Mouse (Mus musculus) lung, postnatal 36 days (tissue): ENCODE results near the gene Lrrc59.

Experiments
- DNase-seq: peaks from one replicate; pipeline ENCODE4 v3.0.0; 2022; ENCODE audit warnings: mixed read lengths

Lrrc59 gene

DNA sequence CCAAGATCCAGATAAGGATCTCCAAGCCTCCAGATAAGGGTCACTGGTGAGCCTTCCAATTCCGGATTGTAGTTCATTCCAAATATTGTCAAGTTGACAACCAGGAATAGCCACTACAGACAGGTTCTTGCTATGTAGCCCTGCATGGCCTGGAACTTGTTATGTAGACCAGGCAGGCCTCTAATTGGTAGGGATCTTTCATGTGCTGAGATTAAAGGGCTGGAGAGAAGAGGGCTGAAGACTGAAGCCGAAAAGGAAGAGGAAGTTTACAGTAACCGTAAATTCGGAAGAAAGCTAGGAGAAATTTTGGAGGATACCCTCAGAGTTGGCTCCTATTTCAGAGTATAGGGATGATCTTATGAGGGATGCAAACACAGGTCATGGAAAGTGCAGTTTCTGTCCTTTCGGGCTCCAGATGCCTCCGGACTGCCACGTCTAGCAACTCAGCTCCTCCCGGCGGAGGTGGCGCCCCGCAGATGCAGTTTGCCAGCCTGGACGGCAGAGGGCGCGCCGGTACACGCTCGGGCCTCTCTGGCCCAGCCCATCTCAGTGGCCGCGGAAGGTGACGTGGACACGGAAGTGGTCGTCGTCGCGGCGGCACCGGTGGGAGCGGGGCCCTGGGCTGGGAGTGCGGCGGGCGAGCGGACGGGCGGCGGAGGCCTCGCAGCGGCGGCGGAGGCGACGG lies at the start of gene Lrrc59:
Gene Lrrc59, plus strand, starts transcription at position 569 of the 685 bp plus-strand sequence.
- peak; percentile 95 for DNase-seq

DNA sequence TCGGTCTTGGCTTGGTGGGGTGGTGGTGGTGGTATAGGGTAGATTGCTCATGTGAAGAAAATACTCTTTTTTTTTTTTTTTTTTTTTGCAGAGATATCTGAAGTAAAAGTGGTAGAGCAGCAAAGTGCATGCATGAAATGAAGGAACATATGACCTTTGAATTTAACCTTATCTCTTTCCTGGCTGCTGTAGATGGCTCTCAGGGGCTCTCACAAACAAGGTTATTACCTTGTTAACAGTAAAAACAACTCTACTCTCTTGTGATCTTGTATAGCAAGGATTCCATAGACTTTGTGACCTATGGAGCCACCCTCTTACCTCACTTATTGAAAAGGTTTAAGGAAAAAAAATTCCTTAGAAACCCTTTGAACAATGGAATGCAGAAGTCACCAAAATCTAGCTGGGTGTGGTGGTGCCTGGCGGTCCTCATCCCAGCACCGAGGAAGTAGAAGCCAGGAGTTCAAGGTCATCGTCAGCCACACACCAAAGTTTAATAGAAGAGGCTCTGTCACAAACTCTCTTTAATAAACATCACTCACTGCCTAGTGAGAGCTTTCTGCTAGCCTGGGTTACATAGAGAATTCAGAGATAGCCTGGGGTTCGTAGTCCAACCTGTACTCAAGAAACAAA lies 49.3 kb upstream of the Lrrc59 start:
- DNase-seq: no peak

DNA sequence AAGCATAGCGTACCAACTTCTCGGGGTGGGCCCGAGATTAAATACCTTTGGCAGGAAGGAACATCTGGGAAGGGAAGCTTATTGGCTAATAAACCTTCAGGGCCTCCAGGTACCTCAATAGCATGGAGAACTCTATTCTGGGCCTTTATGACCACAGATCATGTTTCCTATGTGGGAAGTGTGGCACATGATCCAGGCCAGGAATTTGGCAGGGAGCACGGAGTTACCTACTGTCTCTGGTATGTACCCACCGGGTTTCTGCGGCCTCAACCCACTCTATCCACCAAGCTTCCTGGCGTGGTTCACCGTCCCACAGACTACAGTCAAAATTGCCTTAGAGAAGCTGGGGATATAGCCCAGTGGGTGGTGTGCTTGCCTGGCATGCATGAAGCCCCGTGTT lies 44.5 kb upstream of the Lrrc59 start:
- DNase-seq: no peak

DNA sequence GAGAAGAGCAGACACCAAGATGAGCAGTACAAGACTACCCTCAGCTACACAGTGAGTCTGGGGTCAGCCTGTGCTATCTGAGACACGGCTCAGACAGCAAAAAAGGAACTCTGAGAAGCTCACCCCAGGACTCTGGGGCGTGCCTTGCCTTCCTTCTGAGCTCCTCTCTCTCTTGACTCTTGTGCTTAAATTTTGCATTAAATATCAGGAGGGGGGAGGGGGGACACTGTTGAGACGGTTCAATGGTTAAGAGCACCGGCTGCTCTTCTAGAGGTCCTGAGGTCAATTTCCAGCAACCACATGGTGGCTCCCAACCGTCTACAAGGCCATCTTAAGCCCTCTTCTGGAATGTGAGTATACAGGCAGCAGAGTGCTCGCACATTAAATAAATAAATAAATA lies 42.1 kb upstream of the Lrrc59 start:
- DNase-seq: no peak

DNA sequence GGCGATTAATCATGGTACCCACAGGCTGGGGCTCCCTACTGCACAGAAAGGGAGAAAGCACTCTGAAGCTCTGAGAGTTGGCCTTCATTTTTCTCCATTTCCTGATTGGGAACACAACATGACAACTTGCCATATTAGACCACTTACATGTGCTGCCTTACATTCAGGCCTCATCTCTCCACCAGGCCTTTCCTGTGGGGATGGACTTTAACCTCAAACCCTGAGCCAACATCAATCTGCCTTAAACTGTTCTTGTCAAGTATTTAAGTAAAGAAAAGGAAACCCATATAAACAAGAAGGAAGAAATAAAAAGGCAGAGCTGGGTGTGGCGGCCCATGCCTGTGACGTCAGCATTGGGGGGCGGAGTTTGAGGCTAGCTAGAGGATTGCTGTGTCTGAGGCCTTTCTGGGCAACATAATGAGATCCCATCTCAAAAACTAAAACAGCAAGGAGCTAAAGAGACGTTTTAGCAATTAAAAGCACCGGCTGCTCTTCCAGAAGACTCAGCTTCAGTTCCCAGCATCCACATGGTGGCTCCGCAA lies 33.2 kb upstream of the Lrrc59 start:
- peak; percentile 66 for DNase-seq

DNA sequence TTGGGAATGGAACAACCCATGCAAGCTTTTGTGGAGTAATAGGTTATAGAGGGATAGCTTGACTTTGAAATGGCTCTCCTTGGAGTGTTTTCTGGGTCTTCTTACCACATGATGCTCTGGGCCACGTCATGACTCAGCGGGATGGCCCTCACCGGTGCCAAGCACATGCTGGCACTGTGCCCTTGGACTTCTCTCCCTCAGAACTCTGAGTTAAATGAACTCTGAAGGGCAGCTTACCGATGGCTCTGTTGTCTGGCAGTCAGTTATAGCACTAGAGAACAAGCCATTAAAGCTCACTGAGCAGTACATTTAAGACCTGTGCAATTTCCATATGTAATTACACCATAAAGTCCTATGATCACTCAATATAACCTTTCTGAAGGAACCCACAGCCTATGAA lies 32.2 kb upstream of the Lrrc59 start:
- peak; percentile 27 for DNase-seq

DNA sequence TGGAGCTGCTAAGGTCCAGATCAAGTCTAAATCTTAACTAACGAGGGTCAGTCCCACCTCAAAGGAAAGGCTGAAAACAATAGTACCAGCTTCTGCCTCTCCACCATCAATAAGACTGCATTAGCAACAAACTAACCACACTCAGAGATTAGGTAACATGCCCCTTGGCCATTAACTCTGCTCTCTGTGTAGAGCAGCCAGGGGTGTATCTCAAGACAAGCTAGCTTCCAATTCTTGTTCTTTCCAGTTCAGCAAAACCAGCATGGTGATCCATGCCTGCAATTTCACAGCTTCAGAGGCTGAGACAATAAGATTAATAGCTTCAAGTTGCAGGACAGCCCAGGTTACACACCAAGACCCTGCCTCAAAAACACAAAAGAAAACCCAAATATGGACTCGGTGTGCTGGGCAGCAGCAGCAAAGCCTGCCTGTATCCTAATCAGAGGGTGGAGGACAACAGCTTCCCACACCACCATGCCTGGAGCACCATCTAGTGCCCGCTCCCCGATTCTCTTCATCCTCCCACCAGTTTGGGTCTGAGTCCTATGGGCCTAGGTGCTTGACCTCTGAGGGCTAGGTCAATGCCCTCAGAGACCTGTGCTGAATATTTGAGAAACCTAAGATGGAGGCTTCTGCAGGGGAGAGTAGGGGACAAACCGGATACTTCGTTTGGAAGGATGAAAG lies 31.0 kb upstream of the Lrrc59 start:
- no peak for DNase-seq

DNA sequence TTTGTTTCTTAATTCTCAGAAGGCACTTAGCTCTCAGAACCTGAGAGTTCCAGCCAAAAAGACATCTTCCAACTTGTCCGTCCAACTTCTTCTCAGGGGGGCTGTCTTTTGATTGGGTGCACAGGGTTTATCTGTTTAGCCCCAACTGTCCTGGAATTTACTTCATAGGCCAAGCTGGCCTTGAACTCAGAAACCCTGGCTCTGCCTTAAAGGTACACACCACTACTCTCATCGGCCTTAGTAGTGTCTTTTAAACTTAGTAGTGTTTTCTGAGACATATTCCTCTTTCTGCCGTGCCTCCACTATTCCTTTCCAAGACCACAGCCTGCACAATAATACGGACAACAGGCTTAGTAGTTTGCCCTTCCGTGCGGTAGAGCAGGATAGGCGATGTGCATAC lies 29.1 kb upstream of the Lrrc59 start:
- DNase-seq: no peak

DNA sequence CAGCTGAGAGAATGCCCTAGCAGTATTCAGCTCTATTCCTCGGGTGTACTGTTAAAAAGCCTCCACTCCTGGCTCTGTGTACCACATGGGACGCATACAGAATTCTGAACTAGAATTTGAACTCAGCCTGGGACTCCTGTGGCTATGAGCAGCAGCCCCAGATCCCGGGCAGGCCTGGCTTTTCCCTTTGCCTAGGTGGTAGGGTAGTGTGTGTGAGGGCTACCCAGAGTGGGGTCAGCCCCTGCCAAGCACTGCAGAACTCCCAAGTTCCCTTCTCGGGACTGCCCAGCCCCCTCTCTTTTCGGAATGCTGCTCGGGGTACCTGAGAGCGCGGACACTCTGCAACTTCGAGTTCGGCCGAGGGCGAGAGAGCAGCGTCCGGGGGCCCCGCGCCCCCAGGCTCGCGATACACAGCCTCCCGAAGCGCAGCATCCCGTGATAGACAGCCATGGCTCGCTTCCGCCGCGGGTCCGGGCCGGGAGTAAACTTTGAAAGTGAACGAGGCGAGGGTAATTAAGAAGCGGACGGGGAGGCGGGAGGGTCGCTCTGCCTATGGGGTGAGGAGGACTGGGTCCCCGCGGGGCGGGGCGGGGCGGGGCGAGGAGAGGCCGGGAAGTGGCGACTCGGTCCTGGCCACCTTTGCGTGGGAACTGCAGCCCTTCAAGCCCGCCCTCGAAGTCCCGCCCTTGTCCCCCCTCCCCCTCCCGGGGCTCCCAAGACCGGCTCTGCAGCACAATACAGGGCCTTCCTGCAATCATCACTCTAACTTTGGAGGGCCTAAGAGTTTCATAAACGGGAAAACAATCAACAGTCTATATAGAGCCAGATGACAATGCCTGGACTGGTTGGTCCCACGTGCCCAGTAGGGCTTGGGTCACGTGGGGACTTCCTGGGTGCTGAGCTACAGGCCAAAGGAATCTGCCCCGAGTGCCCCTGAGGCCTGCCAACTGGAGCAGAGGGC lies 28.0 kb upstream of the Lrrc59 start, which contains the start of gene Acsf2:
Gene Acsf2, minus strand, starts transcription at position 551 of the 961 bp plus-strand sequence.
- peak; percentile 90 for DNase-seq

DNA sequence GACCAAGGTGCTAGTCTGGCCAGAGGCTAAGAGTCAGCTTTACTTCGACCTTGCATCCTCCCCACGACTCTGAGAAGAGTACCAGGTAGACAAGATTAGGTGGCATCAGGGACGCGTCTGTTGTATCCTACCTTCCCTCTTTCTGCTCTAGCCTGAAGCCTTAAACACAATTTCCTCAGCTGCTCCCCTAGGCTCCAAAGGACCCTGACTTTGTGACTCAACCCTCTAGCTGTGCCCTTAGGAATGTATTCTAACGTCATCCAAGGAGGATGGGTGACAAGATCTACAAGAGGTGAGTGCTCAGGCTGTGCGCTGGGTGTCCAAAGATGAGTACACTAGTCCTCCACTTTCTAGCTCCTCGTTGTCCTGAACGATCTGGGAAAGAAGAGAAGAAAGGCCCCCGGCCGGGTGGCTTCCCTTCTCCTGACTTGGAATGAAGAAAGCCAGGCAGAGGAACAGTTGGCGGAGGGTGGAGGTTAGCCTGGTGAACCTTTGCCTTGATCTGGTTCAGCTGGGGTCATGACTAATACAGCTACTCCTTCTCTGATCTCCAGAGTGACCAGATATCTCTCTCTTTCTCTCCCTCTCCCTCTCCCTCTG lies 27.1 kb upstream of the Lrrc59 start:
- DNase-seq: no peak

DNA sequence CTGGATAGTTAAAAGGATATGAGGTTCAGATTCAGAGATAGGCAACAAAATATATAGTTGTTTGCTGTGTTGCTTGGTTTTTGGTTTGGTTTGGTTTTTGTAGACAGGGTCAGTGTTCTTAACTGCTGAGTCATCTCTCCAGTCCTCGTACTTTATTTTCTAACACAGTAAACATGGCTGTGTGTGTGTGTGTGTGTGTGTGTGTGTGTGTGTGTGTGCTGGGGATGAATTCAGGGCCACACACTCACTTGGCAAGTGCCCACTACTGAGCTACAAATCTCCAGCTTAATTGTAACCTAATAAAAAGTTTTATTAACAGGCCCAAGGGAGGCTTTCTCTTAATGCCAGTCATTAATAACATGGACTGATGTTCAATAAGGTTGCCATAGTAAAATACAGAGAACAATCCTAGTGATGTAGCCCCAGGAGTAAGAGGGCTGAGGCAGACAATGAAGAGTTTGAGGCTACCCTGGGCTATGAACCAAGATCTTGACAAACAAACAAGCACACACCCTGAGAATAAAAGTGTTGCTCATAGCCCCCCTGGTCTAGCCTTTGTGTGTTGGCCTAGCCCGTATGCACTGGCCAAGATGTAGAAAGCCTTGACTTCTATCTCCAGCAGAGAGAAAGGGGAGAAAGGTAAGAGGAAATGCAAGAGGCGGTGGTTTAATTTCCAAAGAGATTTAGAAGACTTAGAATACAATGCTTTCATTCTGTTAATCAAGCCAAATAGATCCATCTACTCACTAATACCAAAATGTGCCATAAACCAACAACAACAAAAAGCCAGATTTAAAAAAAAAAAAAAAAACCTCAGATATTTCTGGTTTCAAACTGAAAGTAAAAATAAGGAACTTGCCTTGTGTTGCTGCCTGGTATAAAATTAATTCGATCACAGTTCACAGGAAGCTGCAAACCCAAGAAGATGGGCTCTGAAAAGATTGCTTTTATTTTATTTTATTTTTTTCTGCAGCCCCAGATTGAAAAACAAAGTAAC lies 18.5 kb upstream of the Lrrc59 start:
- DNase-seq: no peak

DNA sequence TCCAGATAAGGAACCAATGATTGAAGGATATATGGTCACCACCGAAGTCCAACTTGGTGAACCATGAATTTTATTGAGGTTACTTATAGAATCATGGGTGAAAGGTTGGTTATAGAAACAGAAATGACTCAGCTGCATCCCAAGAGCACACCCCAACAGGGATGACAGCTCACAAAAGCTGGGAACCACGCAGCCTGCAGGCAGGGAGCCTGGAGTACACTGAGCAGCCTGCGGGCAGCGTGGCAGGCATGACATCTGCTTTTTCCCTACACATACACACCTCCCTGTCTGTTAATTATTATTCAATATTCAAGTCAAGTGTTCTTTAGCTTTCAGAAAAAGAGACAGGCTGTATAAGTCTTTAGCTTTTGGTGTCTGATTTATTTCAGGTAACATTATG lies 15.0 kb upstream of the Lrrc59 start:
- no peak for DNase-seq

DNA sequence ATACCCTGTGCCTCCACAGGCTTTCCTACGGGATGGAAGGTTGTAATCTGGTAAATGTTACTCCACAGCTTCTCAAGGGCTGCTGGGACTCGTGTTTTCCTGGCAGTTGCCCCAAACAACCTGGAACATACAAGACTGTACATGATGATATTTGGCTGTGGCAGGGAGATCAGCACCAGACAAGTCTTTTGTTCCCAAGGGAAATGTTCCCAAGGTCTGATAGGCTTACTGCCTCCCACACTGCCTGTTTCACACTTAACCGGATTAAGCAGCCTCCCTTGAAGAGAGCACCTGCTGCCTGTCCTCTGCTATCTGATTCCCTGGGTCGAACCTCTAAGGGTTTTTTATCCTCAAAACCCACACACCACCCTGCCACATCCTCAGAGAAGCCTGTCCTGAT lies 14.1 kb upstream of the Lrrc59 start:
- no peak for DNase-seq

DNA sequence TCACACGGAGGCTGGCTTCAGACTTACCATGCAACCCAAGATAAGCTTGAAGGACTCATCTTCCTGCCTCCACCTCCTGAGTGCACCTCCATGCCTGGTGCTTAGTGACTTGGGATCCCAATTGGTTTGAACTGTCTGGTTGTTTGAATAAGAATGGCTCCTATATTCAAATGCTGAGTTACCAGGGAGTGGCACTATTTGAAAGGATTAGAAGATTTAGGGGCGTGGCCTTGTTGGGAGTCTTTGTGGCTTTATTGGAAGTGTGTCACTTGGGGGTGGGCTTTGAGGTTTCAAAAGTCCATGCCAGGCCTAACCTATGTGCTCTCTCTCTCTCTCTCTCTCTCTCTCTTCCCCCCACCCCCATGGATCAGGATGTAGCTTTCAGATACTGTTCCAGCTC lies 11.9 kb upstream of the Lrrc59 start:
- DNase-seq: no peak

DNA sequence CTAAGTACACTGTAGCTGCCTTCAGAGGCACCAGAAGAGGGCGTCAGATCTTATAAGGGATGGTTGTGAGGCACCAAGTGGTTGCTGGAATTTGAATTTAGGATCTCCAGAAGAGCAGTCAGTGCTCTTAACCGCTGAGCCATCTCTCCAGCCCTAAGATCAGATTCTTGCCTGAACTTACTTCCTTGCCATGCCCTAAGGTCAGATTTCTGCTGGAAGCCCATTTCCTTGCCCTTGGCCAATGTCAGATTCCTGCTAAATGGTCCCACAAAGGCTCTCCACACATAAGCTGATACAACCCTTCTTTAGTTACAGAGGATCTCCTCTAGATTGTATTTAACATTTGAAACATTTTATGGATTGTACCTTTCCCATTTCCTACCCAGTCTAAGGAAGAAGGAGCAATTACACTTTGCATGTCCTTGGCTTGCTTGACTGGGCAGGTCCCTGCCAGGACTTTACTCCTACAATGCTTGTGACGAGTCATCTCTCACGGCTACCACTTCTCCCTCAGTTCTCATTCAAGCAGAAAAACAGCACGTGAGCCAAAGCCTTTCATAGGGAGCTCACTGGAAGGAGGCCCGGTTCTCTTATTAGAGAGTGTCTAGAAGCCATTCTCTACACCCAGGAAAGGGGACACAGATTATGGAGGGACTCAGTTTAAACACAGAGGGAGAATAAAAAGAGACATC lies 8.7 kb upstream of the Lrrc59 start:
- DNase-seq: no peak

DNA sequence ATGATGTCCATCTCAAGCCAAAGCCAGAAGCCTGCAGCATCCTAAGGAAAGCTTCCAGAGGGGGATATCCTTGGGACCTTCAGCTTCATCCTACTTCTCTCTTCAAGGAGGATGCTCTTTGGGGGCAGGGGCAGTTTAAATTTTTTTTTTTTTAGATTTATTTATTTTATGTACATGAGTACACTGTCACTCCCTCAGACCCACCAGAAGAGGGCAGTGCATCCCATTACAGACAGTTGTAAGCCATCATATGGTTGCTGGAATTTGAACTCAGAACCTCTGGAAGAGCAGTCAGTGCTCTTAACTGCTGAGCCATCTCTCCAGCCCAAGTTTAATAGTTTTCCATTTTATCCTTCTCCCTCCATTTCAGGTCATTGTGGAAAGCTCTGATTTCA lies 8.1 kb upstream of the Lrrc59 start:
- DNase-seq: no peak

DNA sequence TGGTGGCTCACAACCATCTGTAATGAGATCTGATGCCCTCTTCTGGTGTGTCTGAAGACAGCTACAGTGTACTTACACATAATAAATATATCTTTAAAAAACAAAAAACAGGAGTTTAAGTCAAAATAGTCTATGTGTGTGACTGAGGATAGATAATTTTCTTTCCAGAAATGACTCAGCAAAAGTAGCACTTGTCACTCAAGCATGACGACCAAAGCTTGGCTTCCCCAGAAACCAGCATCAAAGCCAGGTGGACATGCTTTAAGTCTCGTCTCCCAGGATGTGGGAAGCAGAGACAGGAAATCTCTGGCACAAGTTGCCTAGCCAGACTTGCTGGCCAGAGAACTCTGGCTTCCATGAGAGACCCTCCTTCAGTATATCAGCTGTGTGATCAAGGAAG lies 7.4 kb upstream of the Lrrc59 start:
- DNase-seq: no peak

DNA sequence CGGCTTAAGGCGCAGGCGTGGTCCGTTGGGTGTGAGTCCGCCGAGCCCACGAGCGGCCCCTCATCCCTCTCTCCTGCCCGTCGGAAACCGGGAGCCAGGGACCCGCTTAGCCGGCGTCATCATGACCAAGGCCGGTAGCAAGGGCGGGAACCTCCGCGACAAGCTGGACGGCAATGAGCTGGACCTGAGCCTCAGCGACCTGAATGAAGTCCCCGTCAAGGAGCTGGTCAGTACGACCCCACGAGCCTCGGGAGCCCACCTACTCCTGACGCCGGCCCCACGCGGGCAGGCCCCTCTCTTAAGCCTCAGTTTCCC lies 274 bp downstream of the Lrrc59 start:
- DNase-seq: no peak

DNA sequence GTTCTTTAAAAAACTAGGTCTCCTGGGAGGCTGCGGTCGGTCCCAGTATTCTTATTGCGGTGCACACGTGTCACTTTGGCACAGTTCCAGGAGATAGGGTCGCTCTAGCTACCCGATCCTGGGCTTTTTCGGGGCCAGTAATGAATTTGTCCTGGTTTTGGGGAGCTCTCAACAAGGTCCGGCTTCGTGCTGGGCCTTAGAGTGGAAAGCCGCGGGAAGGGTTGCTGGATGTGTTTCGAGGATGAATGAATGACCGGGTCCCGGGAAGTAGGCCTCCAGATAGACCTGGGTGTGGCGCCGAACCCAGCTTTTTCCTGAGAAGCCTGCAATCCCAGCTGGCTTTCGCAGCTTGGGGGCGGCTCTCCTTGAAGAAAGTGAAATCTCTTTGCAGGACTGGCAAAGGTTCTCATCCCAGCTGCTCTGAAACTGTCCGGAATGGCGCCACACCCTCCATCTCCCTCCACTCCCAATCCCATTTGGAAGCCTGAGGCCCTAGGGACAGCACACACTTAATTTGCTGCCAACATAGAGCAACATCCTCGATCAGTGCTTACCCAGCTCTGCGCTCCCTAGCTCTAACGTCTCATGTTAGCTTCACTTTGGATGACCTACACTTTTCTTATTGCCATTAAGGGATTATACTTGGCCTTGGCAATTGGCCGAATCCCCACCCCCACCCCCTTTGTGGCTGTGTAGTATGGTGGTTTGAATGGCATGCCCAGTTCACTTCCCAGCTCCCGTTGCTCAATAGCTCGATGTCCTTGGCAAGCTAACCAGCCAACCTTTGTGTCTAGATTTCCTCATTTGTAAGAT lies 838 bp downstream of the Lrrc59 start:
- DNase-seq: peak; percentile 60

DNA sequence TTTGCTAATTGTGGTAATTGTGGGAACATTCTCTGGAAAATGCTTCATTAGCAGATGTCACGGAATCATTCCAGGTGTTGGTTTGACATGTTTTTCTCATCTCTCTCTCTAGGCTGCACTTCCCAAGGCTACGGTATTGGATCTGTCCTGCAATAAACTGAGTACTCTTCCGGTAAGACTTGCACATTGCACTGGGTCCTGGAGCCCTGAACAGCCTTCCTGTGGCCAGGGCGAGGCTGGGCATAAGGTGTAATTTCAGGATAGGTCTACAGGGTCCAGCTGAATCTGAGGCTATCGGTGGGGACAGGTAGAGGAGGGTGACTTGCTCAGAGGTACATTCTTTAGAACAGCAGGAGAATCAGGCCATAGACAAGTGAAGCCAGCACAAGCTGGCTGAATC lies 2.4 kb downstream of the Lrrc59 start:
- no peak for DNase-seq
